Mouse (Mus musculus): ENCODE data around the gene Zdhhc8. TPM values are rescaled to one million over a fixed set of nuclear protein-coding genes. Genes with fewer than 3 reads are reported as not detected.

Gene Zdhhc8
- polyA plus RNA-seq, 1 experiment from 2014 or later, result 0.79 TPM

GRCm38 (mm10) chr16:18250231-18250630 lies 15.3 kb upstream of the Zdhhc8 start:
- H3K4me3 ChIP-seq (ENCODE audit: low read depth, low read length), result peak overlapping the region; percentile 93
- H3K9me3 ChIP-seq (replicated peaks; ENCODE audit: control insufficient read depth, low read length), result no peaks in the 10 kb centered on the region
- no peak for ATAC-seq (ENCODE audit: low read depth)
- peaks cover 32% of the 10 kb centered on the region for H3K4me1 ChIP-seq (ENCODE audit: control insufficient read depth, low read depth, low read length)
- 55% methylated on average over 4 of the region's 4 CpGs for WGBS (ENCODE audit: insufficient replicate concordance)
- peak overlapping the region; percentile 97 for H3K4me2 ChIP-seq (ENCODE audit: low read depth, low read length)
- no peaks in the 10 kb centered on the region for H3K27me3 ChIP-seq (ENCODE audit: control insufficient read depth, insufficient read depth, low read depth, low read length)
- peak overlapping the region; percentile 90 for H3K9ac ChIP-seq (ENCODE audit: low read depth, low read length)
- peaks cover 52% of the 10 kb centered on the region for H3K36me3 ChIP-seq (ENCODE audit: control insufficient read depth, insufficient read depth)
- H3K27ac ChIP-seq (ENCODE audit: low read length), result no peak overlapping the region; the same call in 1 of the 2 replicates

GRCm38 (mm10) chr16:18249364-18249967 lies 14.5 kb upstream of the Zdhhc8 start:
- Histone ChIP-seq H3K9ac (ENCODE audit: low read depth, low read length) (peak overlapping the region; percentile 90), H3K4me3 (ENCODE audit: low read depth, low read length) (peak overlapping the region; percentile 93), H3K27me3 (ENCODE audit: control insufficient read depth, insufficient read depth, low read depth, low read length) (no peaks in the 10 kb centered on the region), H3K9me3 (replicated peaks; ENCODE audit: control insufficient read depth, low read length) (no peaks in the 10 kb centered on the region), H3K4me2 (ENCODE audit: low read depth, low read length) (peak overlapping the region; percentile 97), H3K27ac (ENCODE audit: low read length) (peak overlapping the region; percentile 90), H3K4me1 (ENCODE audit: control insufficient read depth, low read depth, low read length) (peaks cover 32% of the 10 kb centered on the region), H3K36me3 (ENCODE audit: control insufficient read depth, insufficient read depth) (peaks cover 52% of the 10 kb centered on the region)
- 2% methylated on average over 27 of the region's 27 CpGs for WGBS (ENCODE audit: insufficient replicate concordance)
- peak; percentile 5; the same call in 1 of the 2 replicates for ATAC-seq (ENCODE audit: low read depth)

GRCm38 (mm10) chr16:18248433-18249363 lies 13.8 kb upstream of the Zdhhc8 start, which contains the start of the genes Trmt2a and Ranbp1:
TSS of gene Trmt2a (plus strand) at chr16:18248679.
TSS of gene Ranbp1 (minus strand) at chr16:18248732.
- under 1% methylated on average over 96 of the region's 102 CpGs for WGBS (ENCODE audit: insufficient replicate concordance)
- peak; percentile 92 for ATAC-seq (ENCODE audit: low read depth)
- Histone ChIP-seq H3K9me3 (replicated peaks; ENCODE audit: control insufficient read depth, low read length) (no peaks in the 10 kb centered on the region), H3K36me3 (ENCODE audit: control insufficient read depth, insufficient read depth) (peaks cover 48% of the 10 kb centered on the region), H3K27me3 (ENCODE audit: control insufficient read depth, insufficient read depth, low read depth, low read length) (no peaks in the 10 kb centered on the region), H3K4me2 (ENCODE audit: low read depth, low read length) (peak within 1 kb of the TSS; percentile 97), H3K27ac (ENCODE audit: low read length) (peak within 1 kb of the TSS; percentile 90), H3K4me1 (ENCODE audit: control insufficient read depth, low read depth, low read length) (peaks cover 32% of the 10 kb centered on the region), H3K9ac (ENCODE audit: low read depth, low read length) (peak within 1 kb of the TSS; percentile 90), H3K4me3 (ENCODE audit: low read depth, low read length) (peak within 1 kb of the TSS; percentile 93)

GRCm38 (mm10) chr16:18247521-18248399 lies 12.8 kb upstream of the Zdhhc8 start:
- peak overlapping the region; percentile 97 for H3K4me2 ChIP-seq (ENCODE audit: low read depth, low read length)
- H3K27me3 ChIP-seq (ENCODE audit: control insufficient read depth, insufficient read depth, low read depth, low read length), result no peaks in the 10 kb centered on the region
- H3K4me3 ChIP-seq (ENCODE audit: low read depth, low read length), result peak overlapping the region; percentile 93
- peak overlapping the region; percentile 87 for H3K27ac ChIP-seq (ENCODE audit: low read length)
- under 1% methylated on average over 33 of the region's 33 CpGs for WGBS (ENCODE audit: insufficient replicate concordance)
- H3K9ac ChIP-seq (ENCODE audit: low read depth, low read length), result peak overlapping the region; percentile 88
- H3K4me1 ChIP-seq (ENCODE audit: control insufficient read depth, low read depth, low read length), result peaks cover 32% of the 10 kb centered on the region
- peaks cover 48% of the 10 kb centered on the region for H3K36me3 ChIP-seq (ENCODE audit: control insufficient read depth, insufficient read depth)
- no peak for ATAC-seq (ENCODE audit: low read depth)
- H3K9me3 ChIP-seq (replicated peaks; ENCODE audit: control insufficient read depth, low read length), result no peaks in the 10 kb centered on the region

GRCm38 (mm10) chr16:18241581-18241980 lies 6.6 kb upstream of the Zdhhc8 start:
- Histone ChIP-seq H3K27me3 (ENCODE audit: control insufficient read depth, insufficient read depth, low read depth, low read length) (no peaks in the 10 kb centered on the region), H3K36me3 (ENCODE audit: control insufficient read depth, insufficient read depth) (peaks cover 64% of the 10 kb centered on the region), H3K9ac (ENCODE audit: low read depth, low read length) (no peak overlapping the region), H3K9me3 (replicated peaks; ENCODE audit: control insufficient read depth, low read length) (no peaks in the 10 kb centered on the region), H3K4me3 (ENCODE audit: low read depth, low read length) (no peak overlapping the region), H3K4me2 (ENCODE audit: low read depth, low read length) (no peak overlapping the region), H3K4me1 (ENCODE audit: control insufficient read depth, low read depth, low read length) (peaks cover 1% of the 10 kb centered on the region), H3K27ac (ENCODE audit: low read length) (no peak overlapping the region)
- WGBS (ENCODE audit: insufficient replicate concordance), result 79% methylated on average over 10 of the region's 10 CpGs
- ATAC-seq (ENCODE audit: low read depth), result no peak

- Histone ChIP-seq H3K4me2 (ENCODE audit: low read depth, low read length) (no peak overlapping the region), H3K27ac (ENCODE audit: low read length) (no peak overlapping the region), H3K36me3 (ENCODE audit: control insufficient read depth, insufficient read depth) (peaks cover 27% of the 10 kb centered on the region), H3K9ac (ENCODE audit: low read depth, low read length) (no peak overlapping the region), H3K4me1 (ENCODE audit: control insufficient read depth, low read depth, low read length) (peaks cover 4% of the 10 kb centered on the region), H3K9me3 (replicated peaks; ENCODE audit: control insufficient read depth, low read length) (no peaks in the 10 kb centered on the region), H3K4me3 (ENCODE audit: low read depth, low read length) (no peak overlapping the region), H3K27me3 (ENCODE audit: control insufficient read depth, insufficient read depth, low read depth, low read length) (peaks cover 25% of the 10 kb centered on the region)
- WGBS (ENCODE audit: insufficient replicate concordance), result 69% methylated on average over 7 of the region's 7 CpGs
- no peak for ATAC-seq (ENCODE audit: low read depth)
Observed at GRCm38 (mm10) chr16:18236676-18237501, 2.0 kb upstream of the Zdhhc8 start.

- Histone ChIP-seq H3K36me3 (ENCODE audit: control insufficient read depth, insufficient read depth) (peaks cover 15% of the 10 kb centered on the region; the same call in 1 of the 2 replicates), H3K27ac (ENCODE audit: low read length) (0 out of 2 replicates have a peak overlapping the region, but pooled peaks have one; percentile 45), H3K4me1 (ENCODE audit: control insufficient read depth, low read depth, low read length) (peaks cover 4% of the 10 kb centered on the region), H3K9me3 (replicated peaks; ENCODE audit: control insufficient read depth, low read length) (no peaks in the 10 kb centered on the region), H3K9ac (ENCODE audit: low read depth, low read length) (peak overlapping the region; percentile 58; the same call in 1 of the 2 replicates), H3K4me2 (ENCODE audit: low read depth, low read length) (peak overlapping the region; percentile 70), H3K4me3 (ENCODE audit: low read depth, low read length) (peak overlapping the region; percentile 68), H3K27me3 (ENCODE audit: control insufficient read depth, insufficient read depth, low read depth, low read length) (peaks cover 25% of the 10 kb centered on the region)
- peak; percentile 12 for ATAC-seq (ENCODE audit: low read depth)
- 11% methylated on average over 19 of the region's 19 CpGs for WGBS (ENCODE audit: insufficient replicate concordance)
Observed at GRCm38 (mm10) chr16:18235389-18236065, 591 bp upstream of the Zdhhc8 start.

All from liver, embryonic 16.5 days (tissue).